Mouse (Mus musculus) heart, postnatal 4 days (tissue): Measurements from ENCODE around the gene Pigv. TPM values are rescaled to one million over a fixed set of nuclear protein-coding genes. Genes with fewer than 3 reads are reported as not detected.
A peak's percentile ranks its signal among the peaks of the same experiment; 100 is the strongest.

ENCODE experiments used
- DNase-seq: peaks from one replicate; pipeline ENCODE4 v3.0.0; 2021
- total RNA-seq, 2 experiments: library from RNA; stranded (reverse); gene quantifications; 2 replicates each; pipeline ENCODE4 v1.2.3; 2021

Pigv gene
- 10 to 100 TPM in 1 of 2 experiments, 1 to 10 TPM in 1; 9.8 to 12.0 TPM for total RNA-seq

- DNase-seq: peak; percentile 96
Observed at GRCm38 (mm10) chr4:133671881-133672844, at the start of gene Pigv. Gene Pigv (minus strand): TSS chr4:133672647.

GRCm38 (mm10) chr4:133719791-133720190, 47.3 kb upstream of the Pigv start:
- DNase-seq: no peak

- no peak for DNase-seq
Observed at GRCm38 (mm10) chr4:133712755-133713154, 40.3 kb upstream of the Pigv start.

- no peak for DNase-seq
Observed at GRCm38 (mm10) chr4:133711307-133712076, 39.0 kb upstream of the Pigv start.

- no peak for DNase-seq
Observed at GRCm38 (mm10) chr4:133709395-133709794, 36.9 kb upstream of the Pigv start.

- DNase-seq: no peak
Observed at GRCm38 (mm10) chr4:133707464-133707863, 35.0 kb upstream of the Pigv start.

- peak; percentile 73 for DNase-seq
Observed at GRCm38 (mm10) chr4:133706956-133707355, 34.5 kb upstream of the Pigv start.

GRCm38 (mm10) chr4:133705062-133705461, 32.6 kb upstream of the Pigv start:
- DNase-seq: no peak

GRCm38 (mm10) chr4:133700905-133701368, 28.5 kb upstream of the Pigv start:
- DNase-seq: peak; percentile 82

GRCm38 (mm10) chr4:133695363-133695762, 22.9 kb upstream of the Pigv start:
- DNase-seq: no peak

GRCm38 (mm10) chr4:133690252-133690651, 17.8 kb upstream of the Pigv start:
- peak; percentile 53 for DNase-seq

- DNase-seq: peak; percentile 45
Observed at GRCm38 (mm10) chr4:133688417-133689067, 16.1 kb upstream of the Pigv start.

GRCm38 (mm10) chr4:133687126-133687525, 14.7 kb upstream of the Pigv start:
- no peak for DNase-seq

GRCm38 (mm10) chr4:133686512-133686911, 14.1 kb upstream of the Pigv start:
- DNase-seq: no peak

- DNase-seq: no peak
Observed at GRCm38 (mm10) chr4:133680206-133680786, 7.8 kb upstream of the Pigv start.

- no peak for DNase-seq
Observed at GRCm38 (mm10) chr4:133679629-133680028, 7.2 kb upstream of the Pigv start.

- no peak for DNase-seq
Observed at GRCm38 (mm10) chr4:133677266-133677665, 4.8 kb upstream of the Pigv start.

- DNase-seq: no peak
Observed at GRCm38 (mm10) chr4:133676189-133676588, 3.7 kb upstream of the Pigv start.

GRCm38 (mm10) chr4:133675594-133676016, 3.2 kb upstream of the Pigv start:
- DNase-seq: peak; percentile 78

GRCm38 (mm10) chr4:133674331-133674695, 1.9 kb upstream of the Pigv start:
- DNase-seq: no peak

GRCm38 (mm10) chr4:133673666-133674330, 1.4 kb upstream of the Pigv start:
- DNase-seq: peak; percentile 67
